Mouse (Mus musculus): Measurements from ENCODE around the gene Mxi1. TPM values are rescaled to one million over a fixed set of nuclear protein-coding genes. Genes with fewer than 3 reads are reported as not detected.

Mxi1 gene
- polyA plus RNA-seq, 1 experiment from 2014 or later, result 49.6 TPM

- 31% methylated on average over 6 of the region's 6 CpGs for WGBS
- no peak overlapping the region for H3K27ac ChIP-seq
- no peaks in the 10 kb centered on the region for H3K9me3 ChIP-seq
- no peaks in the 10 kb centered on the region for H3K36me3 ChIP-seq (replicated peaks)
- no peaks in the 10 kb centered on the region for H3K27me3 ChIP-seq (replicated peaks)
- H3K4me3 ChIP-seq, result no peak overlapping the region
- ATAC-seq (replicated peaks), result no peak
- peaks cover 11% of the 10 kb centered on the region for H3K4me1 ChIP-seq
- peak overlapping the region; percentile 23 for H3K4me2 ChIP-seq
- H3K9ac ChIP-seq, result no peak overlapping the region
Measured at GRCm38 (mm10) chr19:53307219-53307618, 3.1 kb upstream of the Mxi1 start.

- Histone ChIP-seq H3K4me1 (peaks cover 15% of the 10 kb centered on the region), H3K4me3 (0 out of 2 replicates have a peak overlapping the region, but pooled peaks have one; percentile 96), H3K9me3 (no peaks in the 10 kb centered on the region), H3K36me3 (replicated peaks) (no peaks in the 10 kb centered on the region), H3K4me2 (peak overlapping the region; percentile 77), H3K27ac (no peak overlapping the region), H3K9ac (no peak overlapping the region), H3K27me3 (replicated peaks) (no peaks in the 10 kb centered on the region)
- no peak for ATAC-seq (replicated peaks)
- WGBS, result 19% methylated on average over 4 of the region's 4 CpGs
Measured at GRCm38 (mm10) chr19:53309631-53310030, 687 bp upstream of the Mxi1 start.

DNA sequence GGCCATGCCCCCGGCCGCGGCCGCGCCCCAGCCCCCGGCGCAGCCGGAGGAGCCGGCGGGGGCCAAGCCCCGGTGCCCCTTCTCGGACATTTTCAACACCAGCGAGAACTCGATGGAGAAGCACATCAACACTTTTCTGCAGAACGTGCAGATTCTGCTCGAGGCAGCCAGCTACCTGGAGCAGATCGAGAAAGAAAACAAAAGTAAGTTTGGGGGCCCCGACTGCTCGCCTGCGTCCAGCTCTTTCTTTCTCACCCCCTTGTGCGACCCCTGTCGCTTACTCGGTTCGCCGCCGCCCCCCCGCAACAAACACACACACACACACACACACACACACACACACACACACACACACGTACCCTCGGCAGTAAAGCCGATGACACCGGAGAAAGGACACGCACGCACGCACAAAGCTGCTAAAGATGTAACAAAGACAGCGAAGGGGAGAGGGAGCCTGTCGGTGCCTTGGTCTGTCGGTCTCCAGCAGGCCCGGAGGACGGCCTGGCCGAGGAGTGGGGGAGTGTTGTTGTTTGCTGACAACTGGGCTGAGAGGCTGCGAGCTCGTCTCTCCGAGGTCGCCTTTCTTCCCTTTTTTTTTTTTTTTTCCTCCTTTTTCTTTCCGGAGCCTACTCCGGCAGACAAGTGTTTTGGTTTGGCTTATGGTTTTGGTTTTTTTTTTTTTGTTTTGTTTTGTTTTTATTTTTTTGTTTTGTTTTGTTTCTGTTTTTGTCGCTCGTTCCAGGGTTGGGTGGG lies 629 bp downstream of the Mxi1 start:
- H3K27ac ChIP-seq, result peak overlapping the region; percentile 95
- WGBS, result under 1% methylated on average over 44 of the region's 48 CpGs
- H3K27me3 ChIP-seq (replicated peaks), result no peaks in the 10 kb centered on the region
- peaks cover 23% of the 10 kb centered on the region for H3K4me1 ChIP-seq
- peak overlapping the region; percentile 96 for H3K4me3 ChIP-seq
- H3K36me3 ChIP-seq (replicated peaks), result no peaks in the 10 kb centered on the region
- H3K9me3 ChIP-seq, result no peaks in the 10 kb centered on the region
- peak overlapping the region; percentile 85 for H3K9ac ChIP-seq
- no peak for ATAC-seq (replicated peaks)
- peak overlapping the region; percentile 77 for H3K4me2 ChIP-seq

GRCm38 (mm10) chr19:53311524-53312335 lies 1.4 kb downstream of the Mxi1 start:
- H3K36me3 ChIP-seq (replicated peaks), result no peaks in the 10 kb centered on the region
- WGBS, result under 1% methylated on average over 37 of the region's 37 CpGs
- ATAC-seq (replicated peaks), result no peak
- H3K27ac ChIP-seq, result peak overlapping the region; percentile 95
- peak overlapping the region; percentile 85 for H3K9ac ChIP-seq
- H3K4me2 ChIP-seq, result peak overlapping the region; percentile 77
- H3K4me1 ChIP-seq, result peaks cover 21% of the 10 kb centered on the region
- H3K27me3 ChIP-seq (replicated peaks), result no peaks in the 10 kb centered on the region
- peak overlapping the region; percentile 96 for H3K4me3 ChIP-seq
- H3K9me3 ChIP-seq, result no peaks in the 10 kb centered on the region

DNA sequence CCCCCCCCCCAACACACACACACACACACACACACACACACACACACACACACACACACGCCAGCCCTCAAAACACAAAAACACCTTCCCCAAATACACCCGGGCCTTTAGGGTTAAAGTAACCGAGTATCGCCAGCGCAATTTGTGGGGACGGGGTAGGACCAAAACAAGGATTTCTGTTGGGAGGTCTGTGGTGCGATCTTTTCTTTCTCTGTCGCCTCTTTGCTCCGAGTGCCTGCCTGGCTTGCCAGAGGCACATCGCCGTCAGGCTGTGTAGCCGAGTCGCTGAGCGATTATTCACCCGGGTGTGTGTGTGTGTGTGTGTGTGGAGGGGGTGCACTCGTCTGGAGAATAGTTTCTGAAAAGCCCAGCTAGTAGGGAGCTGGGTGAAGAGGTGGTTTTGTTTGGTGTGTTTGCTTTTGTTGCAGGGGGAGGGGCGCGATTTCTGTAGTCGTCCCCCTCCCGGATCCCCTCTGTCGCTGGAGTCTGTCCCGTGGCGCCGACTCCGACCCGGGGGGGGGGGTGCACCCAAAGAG lies 2.1 kb downstream of the Mxi1 start:
- ATAC-seq (replicated peaks), result 0 out of 2 replicates have a peak, but pooled peaks have one; percentile 15
- Histone ChIP-seq H3K27ac (peak overlapping the region; percentile 95), H3K27me3 (replicated peaks) (no peaks in the 10 kb centered on the region), H3K4me1 (peaks cover 16% of the 10 kb centered on the region), H3K4me3 (peak overlapping the region; percentile 96), H3K36me3 (replicated peaks) (no peaks in the 10 kb centered on the region), H3K9ac (peak overlapping the region; percentile 85), H3K4me2 (peak overlapping the region; percentile 77), H3K9me3 (no peaks in the 10 kb centered on the region)
- under 1% methylated on average over 26 of the region's 26 CpGs for WGBS

GRCm38 (mm10) chr19:53312951-53313683 lies 2.8 kb downstream of the Mxi1 start:
- Histone ChIP-seq H3K9me3 (no peaks in the 10 kb centered on the region), H3K36me3 (replicated peaks) (no peaks in the 10 kb centered on the region), H3K4me3 (peak overlapping the region; percentile 96), H3K4me1 (peaks cover 16% of the 10 kb centered on the region), H3K27ac (peak overlapping the region; percentile 95), H3K9ac (peak overlapping the region; percentile 85), H3K27me3 (replicated peaks) (no peaks in the 10 kb centered on the region), H3K4me2 (peak overlapping the region; percentile 77)
- under 1% methylated on average over 63 of the region's 63 CpGs for WGBS
- peak; percentile 16 for ATAC-seq (replicated peaks)

GRCm38 (mm10) chr19:53313684-53314443 lies 3.5 kb downstream of the Mxi1 start:
- peak; percentile 89 for ATAC-seq (replicated peaks)

GRCm38 (mm10) chr19:53314530-53315208 lies 4.4 kb downstream of the Mxi1 start:
- Histone ChIP-seq H3K4me1 (peaks cover 14% of the 10 kb centered on the region), H3K27ac (peak overlapping the region; percentile 95; the same call in 1 of the 2 replicates), H3K4me2 (peak overlapping the region; percentile 77), H3K27me3 (replicated peaks) (no peaks in the 10 kb centered on the region), H3K9me3 (no peaks in the 10 kb centered on the region), H3K36me3 (replicated peaks) (no peaks in the 10 kb centered on the region), H3K9ac (no peak overlapping the region), H3K4me3 (peak overlapping the region; percentile 96)
- WGBS, result 51% methylated on average over 16 of the region's 16 CpGs
- no peak for ATAC-seq (replicated peaks)

More at GRCm38 (mm10) chr19:53313684-53314443, 3.5 kb downstream of the Mxi1 start:
- Histone ChIP-seq H3K4me1 (peaks cover 16% of the 10 kb centered on the region), H3K9me3 (no peaks in the 10 kb centered on the region), H3K27me3 (replicated peaks) (no peaks in the 10 kb centered on the region), H3K4me3 (peak overlapping the region; percentile 96), H3K36me3 (replicated peaks) (no peaks in the 10 kb centered on the region), H3K27ac (peak overlapping the region; percentile 95), H3K9ac (peak overlapping the region; percentile 85), H3K4me2 (peak overlapping the region; percentile 77)
- under 1% methylated on average over 52 of the region's 52 CpGs for WGBS

- Histone ChIP-seq H3K9ac (no peak overlapping the region), H3K36me3 (replicated peaks) (no peaks in the 10 kb centered on the region), H3K9me3 (no peaks in the 10 kb centered on the region), H3K27ac (no peak overlapping the region), H3K4me2 (peak overlapping the region; percentile 77; the same call in 1 of the 2 replicates), H3K4me3 (no peak overlapping the region), H3K27me3 (replicated peaks) (no peaks in the 10 kb centered on the region), H3K4me1 (peaks cover 12% of the 10 kb centered on the region)
- 79% methylated on average over 7 of the region's 7 CpGs for WGBS
- ATAC-seq (replicated peaks), result no peak
Measured at GRCm38 (mm10) chr19:53315209-53315654, 4.9 kb downstream of the Mxi1 start.

GRCm38 (mm10) chr19:53316105-53316504 lies 5.8 kb downstream of the Mxi1 start:
- no peaks in the 10 kb centered on the region for H3K36me3 ChIP-seq (replicated peaks)
- ATAC-seq (replicated peaks), result no peak
- H3K4me3 ChIP-seq, result no peak overlapping the region
- H3K27me3 ChIP-seq (replicated peaks), result no peaks in the 10 kb centered on the region
- H3K4me1 ChIP-seq, result peaks cover 12% of the 10 kb centered on the region
- 88% methylated on average over 8 of the region's 8 CpGs for WGBS
- no peak overlapping the region for H3K9ac ChIP-seq
- H3K9me3 ChIP-seq, result no peaks in the 10 kb centered on the region
- no peak overlapping the region for H3K4me2 ChIP-seq
- H3K27ac ChIP-seq, result no peak overlapping the region

- Histone ChIP-seq H3K4me1 (peaks cover 12% of the 10 kb centered on the region), H3K4me2 (no peak overlapping the region), H3K9ac (no peak overlapping the region), H3K9me3 (no peaks in the 10 kb centered on the region), H3K27ac (no peak overlapping the region), H3K4me3 (no peak overlapping the region), H3K27me3 (replicated peaks) (no peaks in the 10 kb centered on the region), H3K36me3 (replicated peaks) (no peaks in the 10 kb centered on the region)
- 88% methylated on average over 6 of the region's 6 CpGs for WGBS
- no peak for ATAC-seq (replicated peaks)
Measured at GRCm38 (mm10) chr19:53316963-53317362, 6.6 kb downstream of the Mxi1 start.

Data from midbrain, embryonic 15.5 days (tissue).